Mouse (Mus musculus) kidney, adult 2 months (tissue): ENCODE data around the gene Rhoq.

Experiments used
- CTCF ChIP-seq: fragments of 200-500 bp; conservative IDR thresholded peaks from 2 replicates; pipeline ENCODE4 v1.5.1; 2011; ENCODE audit warnings: low read depth, mild to moderate bottlenecking, control low read depth, low read length, moderate library complexity, mixed read lengths; ENCODE audit not compliant: insufficient read depth, insufficient read length
- POLR2A ChIP-seq: fragments of 200-500 bp; IDR thresholded peaks from one replicate; pipeline ENCODE4 v1.6.1; 2011; ENCODE audit warnings: low read depth, low read length, control low read depth

DNA sequence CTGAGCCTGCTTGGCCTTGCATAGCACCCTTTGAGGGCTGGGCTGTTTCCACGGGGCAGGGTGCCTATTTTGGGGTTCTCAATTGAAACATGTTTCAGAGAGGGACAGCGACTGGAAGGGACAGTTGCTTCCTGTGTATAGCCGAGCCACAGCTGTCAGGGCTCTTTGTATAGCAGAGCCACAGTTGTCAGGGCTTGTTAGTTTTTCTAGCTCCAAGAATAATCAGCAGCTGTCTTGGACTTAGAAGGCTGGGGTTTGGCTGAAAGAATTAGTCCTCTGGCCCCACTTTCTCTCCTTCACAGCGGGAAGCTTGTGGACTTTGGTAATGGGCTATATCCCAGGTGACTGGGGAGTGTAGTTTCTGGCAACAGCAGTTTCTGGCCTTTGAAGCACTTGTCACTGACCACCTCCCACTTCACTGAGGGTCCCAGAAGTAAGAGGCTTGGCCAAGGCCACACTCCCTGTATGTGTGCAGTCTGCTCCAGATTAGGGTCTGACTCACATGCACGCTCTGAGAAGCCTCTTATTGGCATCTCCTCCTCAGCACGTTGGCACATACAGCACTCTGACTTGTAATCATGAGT is 25.8 kb downstream of the Rhoq start:
- no peak for TF ChIP-seq CTCF
- no peak for TF ChIP-seq POLR2A
